Mouse (Mus musculus) lung, adult 2 months (tissue): ENCODE results near the gene Actr6. TPM values are rescaled to one million over a fixed set of nuclear protein-coding genes. Genes with fewer than 3 reads are reported as not detected.

ENCODE experiments used
- DNase-seq: peaks from one replicate; pipeline ENCODE4 v3.0.0; 2022
- H3K4me1 ChIP-seq: fragments of 200-500 bp; 2 replicates; pipeline ENCODE4 v1.6.1; 2011; ENCODE audit warnings: low read length; ENCODE audit not compliant: control insufficient read depth, insufficient read depth
- H3K4me3 ChIP-seq: fragments of 200-500 bp; replicated peaks from 2 replicates; pipeline ENCODE3; 2011; ENCODE audit warnings: low read depth, mild to moderate bottlenecking, control low read depth, low read length; ENCODE audit errors: extremely low read depth
- CTCF ChIP-seq: fragments of 200-500 bp; IDR thresholded peaks from 2 replicates; pipeline ENCODE4 v1.5.1; 2011; ENCODE audit warnings: mild to moderate bottlenecking, low read length, control low read depth; ENCODE audit not compliant: insufficient read depth
- POLR2A ChIP-seq: fragments of 200-500 bp; IDR thresholded peaks from 2 replicates; pipeline ENCODE4 v1.6.1; 2011; ENCODE audit warnings: low read depth, mild to moderate bottlenecking, control low read depth, low read length, borderline replicate concordance; ENCODE audit errors: extremely low read depth
- WGBS: fragments of 180-500 bp; shearing (Covaris S2); methylation state at CpG from one replicate; pipeline ENCODE4 v1.1.7; 2018; 5-methylcytosine and 5-hydroxymethylcytosine counted together
- polyA plus RNA-seq: library from polyadenylated mRNA; depleted of rRNA; stranded (reverse); fragments of >200 nt; gene quantifications from 2 replicates; pipeline ENCODE4 v1.2.3, GENCODE M21; 2012

The Actr6 gene
- polyA plus RNA-seq, 1 experiment: 1.7 TPM

- Histone ChIP-seq H3K4me3 (no peak overlapping the region), H3K4me1 (peaks cover 2% of the 10 kb centered on the region; the same call in 1 of the 2 replicates)
- WGBS: 74% methylated on average over 4 of the region's 4 CpGs
- 0 out of 2 replicates have a peak, but pooled peaks have one; percentile 17 for TF ChIP-seq CTCF
- no peak for TF ChIP-seq POLR2A
- no peak for DNase-seq
These were observed 23.1 kb upstream of the Actr6 start for GRCm38 (mm10) chr10:89755231-89755630.

GRCm38 (mm10) chr10:89751069-89751468 lies 19.0 kb upstream of the Actr6 start:
- Histone ChIP-seq H3K4me3 (no peak overlapping the region), H3K4me1 (peaks cover 15% of the 10 kb centered on the region)
- TF ChIP-seq POLR2A: no peak
- no peak for TF ChIP-seq CTCF
- DNase-seq: no peak
- 60% methylated on average over 5 of the region's 5 CpGs for WGBS

- 80% methylated on average over 2 of the region's 2 CpGs for WGBS
- DNase-seq: no peak
- Histone ChIP-seq H3K4me1 (peaks cover 13% of the 10 kb centered on the region), H3K4me3 (no peak overlapping the region)
- TF ChIP-seq CTCF (no peak), POLR2A (no peak)
These were observed 16.5 kb upstream of the Actr6 start for GRCm38 (mm10) chr10:89748619-89749018.

- H3K4me3 ChIP-seq: no peak overlapping the region
- WGBS: 72% methylated on average over 1 of the region's 1 CpGs
- TF ChIP-seq CTCF: no peak
- no peak for TF ChIP-seq POLR2A
- DNase-seq: no peak
- H3K4me1 ChIP-seq: peaks cover 13% of the 10 kb centered on the region
These were observed 15.8 kb upstream of the Actr6 start for GRCm38 (mm10) chr10:89747911-89748310.

DNA sequence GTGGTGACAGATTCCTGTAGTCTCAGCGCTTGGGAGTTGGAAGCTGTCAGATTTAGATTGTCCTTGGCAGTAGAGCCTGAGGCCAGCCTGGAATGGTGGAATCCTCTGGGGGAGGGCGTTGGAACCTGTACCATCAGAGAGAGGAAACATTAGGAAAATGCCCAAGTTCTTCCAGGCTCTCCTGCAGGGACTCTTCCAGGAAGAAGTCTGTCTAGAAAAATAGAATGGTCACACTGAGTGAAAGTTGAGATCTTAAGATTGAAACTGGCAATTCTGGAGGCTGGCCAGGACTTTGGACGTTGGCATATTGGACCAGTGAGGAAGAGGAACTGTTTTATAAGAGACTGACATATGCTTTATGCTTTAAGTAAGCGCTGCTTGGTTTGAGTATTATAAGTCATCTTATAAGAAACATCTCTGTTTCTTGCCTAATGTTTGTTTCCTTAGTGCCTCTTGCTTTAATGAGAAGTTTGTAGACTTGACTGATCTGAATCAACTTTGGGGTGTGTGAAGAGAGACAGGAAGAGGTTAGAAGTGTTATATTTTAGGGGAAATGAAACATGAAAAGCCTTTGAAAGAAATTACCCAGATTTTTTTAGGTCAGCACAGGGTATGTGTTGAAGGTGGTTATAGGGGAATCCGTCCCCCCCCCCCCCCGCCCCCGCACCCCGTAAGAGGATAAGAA lies 15.3 kb upstream of the Actr6 start:
- TF ChIP-seq CTCF: no peak
- Histone ChIP-seq H3K4me1 (peaks cover 13% of the 10 kb centered on the region), H3K4me3 (no peak overlapping the region)
- 62% methylated on average over 8 of the region's 8 CpGs for WGBS
- no peak for DNase-seq

GRCm38 (mm10) chr10:89746581-89746980 lies 14.5 kb upstream of the Actr6 start:
- WGBS: 72% methylated on average over 3 of the region's 3 CpGs
- no peak for DNase-seq
- no peak for TF ChIP-seq CTCF
- Histone ChIP-seq H3K4me1 (peaks cover 13% of the 10 kb centered on the region), H3K4me3 (peak overlapping the region; percentile 51)

DNA sequence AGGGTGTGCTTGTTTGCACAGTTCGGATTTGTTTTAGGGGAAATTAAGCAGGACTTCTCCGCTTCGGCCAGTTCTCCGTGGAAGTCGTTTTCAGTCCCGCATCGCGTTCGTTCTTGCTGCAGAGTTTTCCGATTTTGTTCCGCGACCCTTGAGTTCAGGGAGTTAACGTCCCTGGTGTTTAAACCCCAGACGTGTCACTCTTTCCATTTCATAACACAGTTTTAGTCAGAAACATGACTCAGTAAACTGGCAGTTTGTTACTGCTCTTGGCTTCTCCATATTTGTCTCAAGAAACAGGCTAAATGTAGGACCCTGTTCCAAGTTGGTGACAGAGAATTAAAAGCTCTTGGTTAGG lies 13.5 kb upstream of the Actr6 start:
- Histone ChIP-seq H3K4me3 (peak overlapping the region; percentile 95), H3K4me1 (peaks cover 13% of the 10 kb centered on the region)
- no peak for TF ChIP-seq POLR2A
- TF ChIP-seq CTCF: no peak
- under 1% methylated on average over 14 of the region's 14 CpGs for WGBS
- DNase-seq: no peak

DNA sequence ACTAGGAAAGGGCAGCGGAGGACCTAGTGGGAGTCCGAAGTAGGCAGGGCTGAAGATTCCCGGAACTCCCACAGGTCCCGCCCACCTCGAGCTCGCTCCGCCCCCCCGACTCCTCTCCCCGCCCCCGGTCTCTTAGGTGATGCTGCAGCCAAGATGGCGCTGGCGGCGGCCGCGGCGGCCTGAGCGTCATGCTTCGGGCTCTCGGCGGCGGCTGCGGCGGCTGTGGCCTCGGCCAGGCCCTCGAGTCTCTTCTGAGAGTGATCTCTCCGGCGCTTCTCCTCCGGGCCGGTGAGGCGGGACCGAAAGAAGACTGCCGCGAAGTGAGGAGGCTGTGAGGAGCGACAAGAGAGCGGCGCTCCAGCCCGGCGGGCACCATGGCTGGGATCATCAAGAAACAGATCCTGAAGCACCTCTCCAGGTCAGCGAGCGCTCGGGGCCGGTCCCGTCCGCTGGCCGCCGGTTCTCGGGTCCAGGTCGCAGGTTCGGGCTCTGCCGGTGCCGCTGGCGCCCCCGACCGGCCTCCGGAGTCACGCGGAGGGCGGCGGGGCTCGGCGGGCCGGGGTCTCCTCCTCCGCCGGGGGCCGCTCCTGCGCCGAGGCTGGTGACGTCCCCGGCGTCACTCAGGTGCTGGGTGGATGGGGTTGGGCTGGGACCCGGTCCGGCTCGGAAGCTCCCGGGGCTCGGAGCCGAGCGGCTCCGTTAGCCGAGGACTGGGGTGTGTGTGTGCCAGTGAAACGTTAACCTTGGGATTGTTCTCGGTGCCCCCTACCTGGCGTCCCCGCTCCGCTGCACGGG lies 13.0 kb upstream of the Actr6 start, which contains the start of gene Uhrf1bp1l:
Gene Uhrf1bp1l (plus strand): TSS at position 121 of the 795 bp plus-strand sequence.
- Histone ChIP-seq H3K4me1 (peaks cover 13% of the 10 kb centered on the region), H3K4me3 (peak within 1 kb of the TSS; percentile 95)
- peak; percentile 92 for DNase-seq
- TF ChIP-seq POLR2A (peak; percentile 64; the same call in 1 of the 2 replicates), CTCF (no peak)
- under 1% methylated on average over 85 of the region's 85 CpGs for WGBS

GRCm38 (mm10) chr10:89744341-89744740 lies 12.2 kb upstream of the Actr6 start:
- peak overlapping the region; percentile 15 for H3K4me3 ChIP-seq
- TF ChIP-seq POLR2A (no peak), CTCF (no peak)
- peaks cover 13% of the 10 kb centered on the region for H3K4me1 ChIP-seq
- no peak for DNase-seq
- WGBS: 12% methylated on average over 3 of the region's 3 CpGs

DNA sequence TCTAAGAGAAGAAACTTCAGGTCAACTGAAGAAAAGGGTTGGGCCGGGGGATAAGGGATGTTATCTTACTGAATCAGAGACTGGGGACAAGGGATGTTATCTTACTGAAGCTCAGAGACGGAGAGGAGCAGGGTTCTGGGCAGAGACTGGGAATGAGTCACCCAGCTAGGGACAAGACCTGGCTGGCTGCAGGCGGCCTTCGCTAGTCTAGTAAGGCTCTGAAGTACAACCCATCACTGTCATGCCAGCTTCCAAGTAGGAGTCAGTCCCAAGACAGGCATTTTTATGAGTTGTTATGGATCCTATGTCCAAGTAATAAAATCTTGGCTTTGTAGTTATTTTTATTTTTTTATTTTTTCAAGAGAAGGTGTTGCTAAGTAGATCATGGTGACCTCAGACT lies 11.2 kb upstream of the Actr6 start:
- 77% methylated on average over 4 of the region's 4 CpGs for WGBS
- TF ChIP-seq POLR2A (no peak), CTCF (no peak)
- Histone ChIP-seq H3K4me1 (peaks cover 11% of the 10 kb centered on the region), H3K4me3 (no peak overlapping the region)
- no peak for DNase-seq
